Mouse (Mus musculus): ENCODE measurements around the gene Kcnj12. TPM values are rescaled to one million over a fixed set of nuclear protein-coding genes. Genes with fewer than 3 reads are reported as not detected.

The Kcnj12 gene
- total and polyA plus RNA-seq, 3 experiments, result not detected

DNA sequence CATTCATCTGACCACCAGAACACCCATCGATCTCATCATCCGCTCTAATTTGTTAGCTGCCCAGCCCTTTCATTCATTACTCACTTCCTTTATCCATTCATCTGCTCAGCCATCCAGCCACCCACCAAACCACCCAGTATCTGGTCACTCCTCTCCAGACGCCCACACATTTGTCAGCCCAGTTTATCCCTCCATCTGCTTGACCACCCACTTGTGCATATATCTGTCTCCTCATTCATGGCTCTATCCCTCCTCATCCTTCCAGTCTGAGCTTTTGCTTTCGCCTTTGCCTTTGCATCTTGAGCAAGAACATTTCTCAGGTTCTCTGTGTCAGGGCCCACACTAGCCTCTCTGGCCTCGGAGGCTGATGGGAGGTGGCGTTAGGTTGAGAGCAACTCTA lies 41.1 kb downstream of the Kcnj12 start:
- Histone ChIP-seq H3K27ac (ENCODE audit: insufficient read depth, low read depth) (no peak overlapping the region), H3K27me3 (replicated peaks) (peaks cover 2% of the 10 kb centered on the region), H3K4me1 (ENCODE audit: control insufficient read depth in 1 of 2, insufficient read depth in 2 of 2) (peaks cover 4 to 31% of the 10 kb centered on the region in 2 experiments; a peak in 2 of 4 replicates), H3K79me2 (replicated peaks; ENCODE audit: control insufficient read depth, extremely low read depth, insufficient read depth, poor library complexity, severe bottlenecking) (no peaks in the 10 kb centered on the region), H3K36me3 (replicated peaks in 1 of 2; ENCODE audit: control insufficient read depth in 1 of 2, insufficient read depth in 1 of 2, low read length in 1 of 2) (no peaks in the 10 kb centered on the region), H3K4me2 (ENCODE audit: insufficient read depth, low read depth, poor library complexity, severe bottlenecking) (no peak overlapping the region), H3K9me3 (replicated peaks; ENCODE audit: low read length) (no peaks in the 10 kb centered on the region), H3K4me3 (replicated peaks in 1 of 3; ENCODE audit: low read depth in 2 of 3, low read length in 2 of 3, poor library complexity in 1 of 3) (no peak overlapping the region), H3K9ac (ENCODE audit: insufficient read depth, low read depth) (no peak overlapping the region)
- dilution Hi-C loops (cut with MboI; ENCODE audit: extremely low pct_ligation_motif_present, extremely low pct_unique_long_range_greater_than_20kb, low sequenced_read_pairs) (no loop called here), in situ Hi-C loops (cut with MboI; ENCODE audit: low pct_ligation_motif_present, low pct_unique_long_range_greater_than_20kb, low sequenced_read_pairs) (no loop called here)
- TF ChIP-seq ZNF384 (IDR thresholded peaks at IDR 0.05; ENCODE audit: low read depth, low read length) (no peak), ZC3H11A (IDR thresholded peaks at IDR 0.05; ENCODE audit: low read depth, low read length) (no peak), KAT2A (IDR thresholded peaks at IDR 0.05; ENCODE audit: insufficient replicate concordance, low read length) (no peak), HCFC1 (IDR thresholded peaks at IDR 0.05; ENCODE audit: low read depth, low read length) (no peak), ETS1 (conservative IDR thresholded peaks at IDR 0.05; ENCODE audit: low read depth, low read length) (no peak), NELFE (IDR thresholded peaks at IDR 0.05; ENCODE audit: low read depth, low read length) (no peak)
- no peak for DNase-seq (ENCODE audit: extremely low read depth)

DNA sequence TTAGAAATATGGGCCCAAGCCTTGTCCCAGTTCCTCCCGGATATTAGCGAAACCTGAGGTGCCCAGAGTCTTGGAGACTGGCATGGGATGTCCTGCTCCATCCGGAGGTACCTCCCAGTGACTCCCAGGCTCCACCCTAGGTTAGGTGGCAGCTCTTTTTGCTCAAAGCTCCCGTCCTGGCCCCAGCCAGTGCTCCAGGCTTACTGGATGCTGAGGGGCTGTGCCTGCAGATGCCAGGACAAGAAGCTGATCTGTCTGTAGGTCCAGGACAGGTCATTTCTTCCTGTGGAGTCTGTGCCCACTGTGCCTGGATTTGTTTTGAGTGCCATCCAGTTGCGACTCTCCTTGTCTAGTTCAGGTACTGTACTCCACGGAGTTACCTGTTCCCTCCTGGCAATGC lies 43.3 kb downstream of the Kcnj12 start:
- in situ Hi-C loops (cut with MboI; ENCODE audit: low pct_ligation_motif_present, low pct_unique_long_range_greater_than_20kb, low sequenced_read_pairs), result no loop called here
- Histone ChIP-seq H3K27me3 (replicated peaks) (peaks cover 2% of the 10 kb centered on the region), H3K79me2 (replicated peaks; ENCODE audit: control insufficient read depth, extremely low read depth, insufficient read depth, poor library complexity, severe bottlenecking) (no peaks in the 10 kb centered on the region), H3K27ac (ENCODE audit: insufficient read depth, low read depth) (no peak overlapping the region), H3K4me2 (ENCODE audit: insufficient read depth, low read depth, poor library complexity, severe bottlenecking) (no peak overlapping the region), H3K36me3 (replicated peaks in 1 of 2; ENCODE audit: control insufficient read depth in 1 of 2, insufficient read depth in 1 of 2, low read length in 1 of 2) (no peaks in the 10 kb centered on the region), H3K9me3 (replicated peaks; ENCODE audit: low read length) (no peaks in the 10 kb centered on the region), H3K4me3 (replicated peaks in 1 of 3; ENCODE audit: low read depth in 2 of 3, low read length in 2 of 3, poor library complexity in 1 of 3) (no peak overlapping the region), H3K9ac (ENCODE audit: insufficient read depth, low read depth) (no peak overlapping the region), H3K4me1 (ENCODE audit: control insufficient read depth in 1 of 2, insufficient read depth in 2 of 2) (peaks cover 9 to 16% of the 10 kb centered on the region in 2 experiments; a peak in 3 of 4 replicates)
- no peak for DNase-seq (ENCODE audit: extremely low read depth)
- TF ChIP-seq USF2 (conservative IDR thresholded peaks at IDR 0.05; ENCODE audit: low read depth, low read length) (no peak), IRF4 (IDR thresholded peaks at IDR 0.05; ENCODE audit: low read depth, low read length) (no peak), POLR2AphosphoS2 (IDR thresholded peaks at IDR 0.05; ENCODE audit: low read depth, low read length) (no peak), KAT2A (IDR thresholded peaks at IDR 0.05; ENCODE audit: insufficient replicate concordance, low read length) (no peak), HCFC1 (IDR thresholded peaks at IDR 0.05; ENCODE audit: low read depth, low read length) (no peak), JUN (IDR thresholded peaks at IDR 0.05; ENCODE audit: insufficient read depth, low read depth, low read length) (no peak), POLR2A (IDR thresholded peaks at IDR 0.05; ENCODE audit: low read depth, low read length) (no peak), CHD2 (IDR thresholded peaks at IDR 0.05; ENCODE audit: low read length) (no peak), ZKSCAN1 (IDR thresholded peaks at IDR 0.05; ENCODE audit: borderline replicate concordance, low read depth, low read length) (no peak), JUND (conservative IDR thresholded peaks at IDR 0.05; ENCODE audit: low read depth, low read length) (no peak), NELFE (IDR thresholded peaks at IDR 0.05; ENCODE audit: low read depth, low read length) (no peak), USF1 (IDR thresholded peaks at IDR 0.05; ENCODE audit: low read depth, low read length) (no peak), PAX5 (IDR thresholded peaks at IDR 0.05; ENCODE audit: low read length) (no peak), BHLHE40 (IDR thresholded peaks at IDR 0.05; ENCODE audit: low read depth, low read length) (no peak), TBP (conservative IDR thresholded peaks at IDR 0.05; ENCODE audit: low read depth, low read length) (no peak), CTCF (conservative IDR thresholded peaks at IDR 0.05 in 1 of 2, IDR thresholded peaks at IDR 0.05 in 1 of 2; ENCODE audit: low read depth in 2 of 2, low read length in 2 of 2) (no peak), RAD21 (IDR thresholded peaks at IDR 0.05; ENCODE audit: low read depth, low read length) (no peak), MAX (IDR thresholded peaks at IDR 0.05; ENCODE audit: low read length) (no peak), EP300 (IDR thresholded peaks at IDR 0.05; ENCODE audit: low read length) (no peak), MAZ (IDR thresholded peaks at IDR 0.05; ENCODE audit: low read depth, low read length) (no peak)
- dilution Hi-C loops (cut with MboI; ENCODE audit: extremely low pct_ligation_motif_present, extremely low pct_unique_long_range_greater_than_20kb, low sequenced_read_pairs), result no loop called here
